ENCODE assay signal across 10 mouse cellular contexts in genomic region chr11:7142725-7143124, GRCm38 (mm10). TPM values are rescaled to one million over a fixed set of nuclear protein-coding genes. Genes with fewer than 3 reads are reported as not detected.
DNase-seq lines count a peak whose midpoint lies in the region; ATAC-seq and TF ChIP-seq lines count a peak whose summit lies in the region.
"Had no signal": no experiment of that assay in that cellular context is flagged by ENCODE, and none has a peak within 500 bp of the region (broad histone marks: within the 10 kb centered on the region; RNA-seq: fewer than 3 reads in every experiment).

No protein-coding gene starts in this region.

- H3K9ac ChIP-seq in hindbrain, postnatal 0 days (replicated peaks; ENCODE audit: low read length): no peak overlapping the region
- no peak overlapping the region for H3K9ac ChIP-seq in hindbrain, embryonic 11.5 days (ENCODE audit: low read depth, low read length)
- H3K9ac ChIP-seq in stomach, embryonic 15.5 days: no peak overlapping the region
- no peak overlapping the region for H3K9ac ChIP-seq in midbrain, embryonic 16.5 days (ENCODE audit: low read depth, low read length)
- H3K9ac ChIP-seq: hindbrain, embryonic 15.5 days had no signal

- TF ChIP-seq CTCF in hindbrain, postnatal 0 days (IDR thresholded peaks at IDR 0.05; ENCODE audit: low read depth): no peak

- H3K27me3 ChIP-seq in hindbrain, postnatal 0 days (ENCODE audit: insufficient read depth, low read length): no peaks in the 10 kb centered on the region
- H3K27me3 ChIP-seq in hindbrain, embryonic 11.5 days (ENCODE audit: control insufficient read depth, insufficient read depth, low read length): no peaks in the 10 kb centered on the region
- no peaks in the 10 kb centered on the region for H3K27me3 ChIP-seq in embryonic facial prominence, embryonic 10.5 days (replicated peaks; ENCODE audit: low read depth, poor library complexity, severe bottlenecking)
- no peaks in the 10 kb centered on the region for H3K27me3 ChIP-seq in stomach, embryonic 15.5 days (replicated peaks)
- H3K27me3 ChIP-seq in midbrain, embryonic 16.5 days (ENCODE audit: control insufficient read depth, insufficient read depth, low read depth, low read length): no peaks in the 10 kb centered on the region
- H3K27me3 ChIP-seq: hindbrain, embryonic 15.5 days had no signal

- no peak overlapping the region for H3K27ac ChIP-seq in hindbrain, postnatal 0 days
- H3K27ac ChIP-seq in hindbrain, embryonic 11.5 days (ENCODE audit: low read depth, low read length): no peak overlapping the region
- no peak overlapping the region for H3K27ac ChIP-seq in embryonic facial prominence, embryonic 10.5 days (replicated peaks)
- peak overlapping the region; percentile 51; the same call in 1 of the 2 replicates for H3K27ac ChIP-seq in stomach, embryonic 15.5 days
- H3K27ac ChIP-seq in midbrain, embryonic 16.5 days (ENCODE audit: low read length): no peak overlapping the region
- H3K27ac ChIP-seq: hindbrain, embryonic 15.5 days had no signal

- WGBS in hindbrain, postnatal 0 days: 51% methylated on average over 3 of the region's 3 CpGs
- WGBS in hindbrain, embryonic 11.5 days: 70% methylated on average over 3 of the region's 3 CpGs
- WGBS in embryonic facial prominence, embryonic 10.5 days: 69% methylated on average over 3 of the region's 3 CpGs
- WGBS in stomach, embryonic 15.5 days: 34% methylated on average over 3 of the region's 3 CpGs
- WGBS in midbrain, embryonic 16.5 days: 65% methylated on average over 3 of the region's 3 CpGs

- peaks cover 10% of the 10 kb centered on the region; the same call in 1 of the 2 replicates for H3K36me3 ChIP-seq in hindbrain, postnatal 0 days (ENCODE audit: insufficient read depth, low read length)
- H3K36me3 ChIP-seq in hindbrain, embryonic 11.5 days (ENCODE audit: control insufficient read depth, insufficient read depth, low read length): no peaks in the 10 kb centered on the region
- H3K36me3 ChIP-seq in embryonic facial prominence, embryonic 10.5 days (replicated peaks): no peaks in the 10 kb centered on the region; the same call in 1 of the 2 replicates
- H3K36me3 ChIP-seq in stomach, embryonic 15.5 days: no peaks in the 10 kb centered on the region
- peaks cover 7% of the 10 kb centered on the region; the same call in 1 of the 2 replicates for H3K36me3 ChIP-seq in midbrain, embryonic 16.5 days (ENCODE audit: control insufficient read depth, insufficient read depth, low read length)

- H3K4me2 ChIP-seq in hindbrain, postnatal 0 days (ENCODE audit: low read depth, low read length): no peak overlapping the region
- no peak overlapping the region for H3K4me2 ChIP-seq in hindbrain, embryonic 11.5 days (replicated peaks; ENCODE audit: low read depth, low read length)
- H3K4me2 ChIP-seq in stomach, embryonic 15.5 days: no peak overlapping the region
- no peak overlapping the region for H3K4me2 ChIP-seq in midbrain, embryonic 16.5 days (ENCODE audit: low read length)
- H3K4me2 ChIP-seq: hindbrain, embryonic 15.5 days had no signal

- H3K9me3 ChIP-seq in hindbrain, postnatal 0 days (ENCODE audit: low read length): no peaks in the 10 kb centered on the region
- H3K9me3 ChIP-seq in hindbrain, embryonic 11.5 days (ENCODE audit: control insufficient read depth, low read length): no peaks in the 10 kb centered on the region
- H3K9me3 ChIP-seq in embryonic facial prominence, embryonic 10.5 days: no peaks in the 10 kb centered on the region
- H3K9me3 ChIP-seq in stomach, embryonic 15.5 days: no peaks in the 10 kb centered on the region
- H3K9me3 ChIP-seq in midbrain, embryonic 16.5 days (replicated peaks; ENCODE audit: control insufficient read depth, low read length, poor library complexity, severe bottlenecking): no peaks in the 10 kb centered on the region
- H3K9me3 ChIP-seq: hindbrain, embryonic 15.5 days had no signal

- DNase-seq in hindbrain, postnatal 0 days (ENCODE audit: low spot score): peak; percentile 64
- no peak for DNase-seq in hindbrain, embryonic 11.5 days (ENCODE audit: low spot score)
- peak; percentile 40 for DNase-seq in embryonic facial prominence, embryonic 10.5 days (ENCODE audit: low spot score)
- peak; percentile 56 to 60 for DNase-seq in kidney, postnatal 25 days
- no peak for DNase-seq in thymus, postnatal 36 days
- no peak for DNase-seq in thymus, postnatal 4 days

- no peak overlapping the region for H3K4me3 ChIP-seq in hindbrain, postnatal 0 days (ENCODE audit: low read length)
- H3K4me3 ChIP-seq in hindbrain, embryonic 11.5 days (ENCODE audit: low read depth, low read length): no peak overlapping the region
- no peak overlapping the region for H3K4me3 ChIP-seq in embryonic facial prominence, embryonic 10.5 days
- no peak overlapping the region for H3K4me3 ChIP-seq in stomach, embryonic 15.5 days (replicated peaks)
- H3K4me3 ChIP-seq in midbrain, embryonic 16.5 days (ENCODE audit: low read depth, low read length): no peak overlapping the region
- H3K4me3 ChIP-seq: hindbrain, embryonic 15.5 days had no signal

- no peaks in the 10 kb centered on the region for H3K4me1 ChIP-seq in hindbrain, postnatal 0 days (ENCODE audit: insufficient read depth, low read length)
- H3K4me1 ChIP-seq in hindbrain, embryonic 11.5 days (replicated peaks; ENCODE audit: control insufficient read depth, insufficient read depth, low read length): no peaks in the 10 kb centered on the region
- peaks cover 5% of the 10 kb centered on the region; the same call in 1 of the 2 replicates for H3K4me1 ChIP-seq in embryonic facial prominence, embryonic 10.5 days
- 0 out of 2 replicates have a peak, but pooled peaks cover 3% of the 10 kb centered on the region for H3K4me1 ChIP-seq in stomach, embryonic 15.5 days
- no peaks in the 10 kb centered on the region for H3K4me1 ChIP-seq in midbrain, embryonic 16.5 days (ENCODE audit: control insufficient read depth, insufficient read depth, low read length)
- H3K4me1 ChIP-seq: hindbrain, embryonic 15.5 days had no signal

- no peak for ATAC-seq in hindbrain, postnatal 0 days
- no peak for ATAC-seq in hindbrain, embryonic 11.5 days (ENCODE audit: low FRiP score)
- peak; percentile 80 for ATAC-seq in stomach, embryonic 15.5 days (ENCODE audit: insufficient read depth, low FRiP score, low read depth)
- no peak for ATAC-seq in midbrain, embryonic 16.5 days

RNA-seq across cellular contexts. Expression of gene Gm11985, which starts 45.6 kb away (rescaled TPM):
- not detected in 2 replicates for total RNA-seq in hindbrain, postnatal 0 days (2014; rRNA removed)
- polyA plus RNA-seq in hindbrain, postnatal 0 days (2015; fragmentation: Nextera tagmentation; extraction: Ambion mirVana): not detected in 2 replicates
- polyA plus RNA-seq in hindbrain, embryonic 11.5 days (2014; fragmentation: Nextera tagmentation; extraction: Ambion mirVana): not detected in 2 replicates
- polyA plus RNA-seq in embryonic facial prominence, embryonic 10.5 days (2016; fragmentation: Nextera tagmentation; extraction: Ambion mirVana): 0.15 TPM in 1 of 2 replicates, not detected in the other
- polyA plus RNA-seq in stomach, embryonic 15.5 days (2015; fragmentation: Nextera tagmentation; extraction: Ambion mirVana): not detected in 2 replicates
- not detected in 2 replicates for polyA plus RNA-seq in midbrain, embryonic 16.5 days (2015; fragmentation: Nextera tagmentation; extraction: Ambion mirVana)
- polyA plus RNA-seq: spleen, adult 2 months had no signal

RNA-seq across cellular contexts. Expression of gene Igfbp1, which starts 54.9 kb away (rescaled TPM):
- not detected in 2 replicates for total RNA-seq in hindbrain, postnatal 0 days (2014; rRNA removed)
- 0.19 TPM in 1 of 2 replicates, not detected in the other for polyA plus RNA-seq in hindbrain, postnatal 0 days (2015; fragmentation: Nextera tagmentation; extraction: Ambion mirVana)
- 0.14 and 0.67 TPM in 2 replicates for polyA plus RNA-seq in hindbrain, embryonic 11.5 days (2014; fragmentation: Nextera tagmentation; extraction: Ambion mirVana)
- 0.12 TPM in 1 of 2 replicates, not detected in the other for polyA plus RNA-seq in embryonic facial prominence, embryonic 10.5 days (2016; fragmentation: Nextera tagmentation; extraction: Ambion mirVana)
- polyA plus RNA-seq in stomach, embryonic 15.5 days (2015; fragmentation: Nextera tagmentation; extraction: Ambion mirVana): 4.2 and 8.7 TPM in 2 replicates
- polyA plus RNA-seq in midbrain, embryonic 16.5 days (2015; fragmentation: Nextera tagmentation; extraction: Ambion mirVana): 0.11 and 0.27 TPM in 2 replicates
- polyA plus RNA-seq: spleen, adult 2 months had no signal

Comparison
In these comparisons a context has a peak if more than half of its experiments do, and no peak if none do; other contexts are left out.
1. DNase-seq: peak in hindbrain, postnatal 0 days (single experiment), embryonic facial prominence, embryonic 10.5 days (single experiment) and kidney, postnatal 25 days (2 of 2); none in hindbrain, embryonic 11.5 days (single experiment), thymus, postnatal 36 days (0 of 2) and thymus, postnatal 4 days (single experiment).